Mouse (Mus musculus): ENCODE results near the gene Gnl3.
A peak's percentile ranks its signal among the peaks of the same experiment; 100 is the strongest.

- TF ChIP-seq EP300 (IDR thresholded peaks at IDR 0.05; ENCODE audit: low read depth), result peak; percentile 37; the same call in 1 of the 2 replicates
- TF ChIP-seq CTCF (IDR thresholded peaks at IDR 0.05; ENCODE audit: low read depth), result no peak
Measured at GRCm38 (mm10) chr14:31006779-31007178, 12.2 kb downstream of the Gnl3 start.

Measured in liver, postnatal 0 days (tissue).